Mouse (Mus musculus): ENCODE measurements around the gene Cdk2ap2. TPM values are rescaled to one million over a fixed set of nuclear protein-coding genes. Genes with fewer than 3 reads are reported as not detected.

Cdk2ap2 gene
- total and polyA plus RNA-seq, 2 experiments from 2014 or later, result 46.8 to 67.3 TPM

DNA sequence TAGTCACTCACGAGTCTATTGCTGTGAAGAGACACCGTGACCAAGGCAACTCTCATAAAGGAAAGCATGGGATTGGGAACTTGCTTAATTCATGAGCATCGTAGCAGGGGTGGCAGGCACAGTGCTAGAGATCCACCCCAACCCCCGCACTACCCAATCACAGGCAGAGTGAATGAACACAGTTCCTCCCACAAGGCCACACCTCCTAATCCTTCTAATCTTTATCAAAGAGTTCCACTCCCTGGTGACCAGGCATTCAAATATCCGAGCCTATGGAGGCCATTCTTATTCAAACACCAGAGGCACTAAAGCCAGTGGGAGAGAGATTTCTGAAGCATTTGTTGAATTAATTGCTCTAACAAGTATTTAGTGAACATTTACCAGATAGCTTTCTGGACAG lies 49.0 kb downstream of the Cdk2ap2 start:
- ATAC-seq (ENCODE audit: insufficient read depth, low read depth), result no peak
- no peak for TF ChIP-seq EP300 (IDR thresholded peaks at IDR 0.05; ENCODE audit: low read depth)
- TF ChIP-seq CTCF (IDR thresholded peaks at IDR 0.05; ENCODE audit: low read depth), result no peak
- Histone ChIP-seq H3K9ac (replicated peaks; ENCODE audit: low read depth, low read length) (no peak overlapping the region), H3K27ac (ENCODE audit: low read depth) (no peak overlapping the region), H3K27me3 (ENCODE audit: control insufficient read depth, insufficient read depth, low read length) (no peaks in the 10 kb centered on the region), H3K4me1 (ENCODE audit: control insufficient read depth, insufficient read depth) (peaks cover 15% of the 10 kb centered on the region), H3K36me3 (replicated peaks; ENCODE audit: control insufficient read depth, insufficient read depth, low read length) (peaks cover 6% of the 10 kb centered on the region), H3K4me3 (ENCODE audit: low read depth, low read length) (no peak overlapping the region), H3K9me3 (replicated peaks; ENCODE audit: control insufficient read depth, low read length) (no peaks in the 10 kb centered on the region), H3K4me2 (ENCODE audit: low read depth, low read length) (no peak overlapping the region)
- 81% methylated on average over 5 of the region's 5 CpGs for WGBS
- no peak for DNase-seq (ENCODE audit: low spot score)

DNA sequence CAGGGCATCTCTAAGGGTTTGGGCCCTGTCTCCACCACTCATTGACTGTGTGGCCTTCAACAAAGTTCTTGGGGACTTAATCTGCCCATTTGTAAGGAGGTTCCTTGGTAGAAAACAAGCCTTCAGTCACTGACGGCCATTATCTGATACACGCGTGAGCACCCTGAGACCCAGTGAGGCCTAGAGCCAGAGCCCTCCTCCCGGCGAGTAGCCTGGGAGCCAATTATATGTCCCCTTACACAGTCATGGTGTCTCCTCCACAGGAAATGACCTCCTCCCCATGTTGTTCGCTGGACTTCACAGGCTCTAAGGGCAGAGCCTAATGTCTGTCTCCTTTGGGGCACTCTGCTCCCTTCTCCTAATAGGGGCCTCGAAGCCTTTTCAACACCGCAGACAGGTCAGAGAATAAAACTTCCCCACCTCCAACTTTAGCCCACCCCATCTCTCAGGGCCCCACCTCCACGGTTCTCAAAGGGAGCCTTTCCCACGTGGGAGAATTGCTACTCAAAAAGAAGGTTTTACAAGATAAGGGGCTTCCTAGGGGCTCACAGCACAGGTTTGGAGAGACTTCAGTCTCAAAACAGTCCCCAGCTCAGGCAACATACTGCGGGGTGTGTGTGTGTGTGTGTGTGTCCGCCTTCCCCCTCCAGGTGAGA lies 49.5 kb downstream of the Cdk2ap2 start:
- H3K36me3 ChIP-seq (replicated peaks; ENCODE audit: control insufficient read depth, insufficient read depth, low read length), result peaks cover 12% of the 10 kb centered on the region
- H3K4me1 ChIP-seq (ENCODE audit: control insufficient read depth, insufficient read depth), result peaks cover 15% of the 10 kb centered on the region
- H3K27ac ChIP-seq (ENCODE audit: low read depth), result no peak overlapping the region
- H3K27me3 ChIP-seq (ENCODE audit: control insufficient read depth, insufficient read depth, low read length), result no peaks in the 10 kb centered on the region
- H3K4me2 ChIP-seq (ENCODE audit: low read depth, low read length), result no peak overlapping the region
- no peaks in the 10 kb centered on the region for H3K9me3 ChIP-seq (replicated peaks; ENCODE audit: control insufficient read depth, low read length)
- ATAC-seq (ENCODE audit: insufficient read depth, low read depth) (no peak), DNase-seq (ENCODE audit: low spot score) (no peak)
- 58% methylated on average over 12 of the region's 12 CpGs for WGBS
- H3K9ac ChIP-seq (replicated peaks; ENCODE audit: low read depth, low read length), result no peak overlapping the region
- TF ChIP-seq EP300 (IDR thresholded peaks at IDR 0.05; ENCODE audit: low read depth) (no peak), CTCF (IDR thresholded peaks at IDR 0.05; ENCODE audit: low read depth) (no peak)
- H3K4me3 ChIP-seq (ENCODE audit: low read depth, low read length), result no peak overlapping the region

DNA sequence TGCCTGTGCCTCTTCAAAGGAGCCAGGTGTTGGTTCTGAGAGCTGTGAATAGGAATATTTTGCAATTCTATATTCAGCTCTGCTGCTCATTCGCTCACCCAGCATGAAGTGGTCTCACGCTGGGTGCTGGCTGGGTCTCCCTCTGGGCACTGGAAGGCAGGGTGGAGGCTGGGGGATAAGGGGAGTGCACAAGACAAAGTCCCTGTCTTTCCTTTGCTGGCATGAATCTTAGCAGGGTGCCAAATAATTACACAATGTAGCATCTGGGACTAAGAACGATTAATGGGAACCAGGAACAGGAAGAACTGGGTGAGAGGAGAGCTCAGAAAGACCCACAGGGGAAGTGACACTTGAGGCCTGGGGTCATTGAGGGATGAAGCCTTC lies 50.0 kb downstream of the Cdk2ap2 start:
- Histone ChIP-seq H3K27ac (ENCODE audit: low read depth) (no peak overlapping the region), H3K9ac (replicated peaks; ENCODE audit: low read depth, low read length) (no peak overlapping the region), H3K36me3 (replicated peaks; ENCODE audit: control insufficient read depth, insufficient read depth, low read length) (peaks cover 15% of the 10 kb centered on the region), H3K27me3 (ENCODE audit: control insufficient read depth, insufficient read depth, low read length) (no peaks in the 10 kb centered on the region), H3K4me1 (ENCODE audit: control insufficient read depth, insufficient read depth) (peaks cover 15% of the 10 kb centered on the region), H3K4me2 (ENCODE audit: low read depth, low read length) (no peak overlapping the region), H3K4me3 (ENCODE audit: low read depth, low read length) (no peak overlapping the region), H3K9me3 (replicated peaks; ENCODE audit: control insufficient read depth, low read length) (no peaks in the 10 kb centered on the region)
- WGBS, result 53% methylated on average over 3 of the region's 3 CpGs
- no peak for TF ChIP-seq CTCF (IDR thresholded peaks at IDR 0.05; ENCODE audit: low read depth)
- no peak for TF ChIP-seq EP300 (IDR thresholded peaks at IDR 0.05; ENCODE audit: low read depth)
- ATAC-seq (ENCODE audit: insufficient read depth, low read depth), result no peak
- DNase-seq (ENCODE audit: low spot score), result no peak

DNA sequence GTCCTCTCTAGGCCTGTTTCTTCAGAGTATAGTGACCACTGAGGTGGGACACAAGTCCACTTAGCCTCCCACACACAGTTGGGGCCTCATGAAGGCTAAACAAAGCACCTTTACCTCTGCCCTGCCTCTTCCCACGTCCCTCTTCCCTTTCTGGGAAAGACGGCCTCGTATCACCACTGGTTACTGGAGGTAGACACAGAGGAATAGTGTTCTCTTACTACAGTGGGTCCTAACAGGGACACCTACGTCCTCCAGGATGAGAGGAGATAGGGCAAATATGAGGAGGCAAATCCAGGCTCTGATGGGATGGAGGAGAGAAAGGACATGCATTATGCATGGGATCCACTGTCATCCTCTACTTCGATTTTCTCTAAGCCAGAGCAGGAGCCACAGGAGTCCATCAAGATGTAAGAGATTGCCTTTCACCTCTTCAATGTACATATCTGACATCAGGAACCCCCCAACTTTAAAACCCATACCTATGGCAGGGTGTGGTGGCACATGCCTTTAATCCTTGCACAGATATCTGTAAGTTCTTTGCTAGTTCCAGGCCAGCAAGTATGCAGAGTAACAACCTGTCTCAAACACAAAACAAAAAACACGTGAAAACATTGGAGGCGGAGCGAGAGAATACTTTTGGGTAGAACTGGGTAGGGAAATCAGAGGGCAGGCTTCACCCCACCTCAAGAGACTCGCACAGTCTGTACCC lies 51.0 kb downstream of the Cdk2ap2 start:
- Histone ChIP-seq H3K36me3 (replicated peaks; ENCODE audit: control insufficient read depth, insufficient read depth, low read length) (peaks cover 25% of the 10 kb centered on the region), H3K9ac (replicated peaks; ENCODE audit: low read depth, low read length) (peak overlapping the region; percentile 96; the same call in 1 of the 2 replicates), H3K4me2 (ENCODE audit: low read depth, low read length) (peak overlapping the region; percentile 88), H3K27ac (ENCODE audit: low read depth) (peak overlapping the region; percentile 89), H3K4me3 (ENCODE audit: low read depth, low read length) (peak overlapping the region; percentile 97), H3K4me1 (ENCODE audit: control insufficient read depth, insufficient read depth) (peaks cover 20% of the 10 kb centered on the region), H3K27me3 (ENCODE audit: control insufficient read depth, insufficient read depth, low read length) (no peaks in the 10 kb centered on the region), H3K9me3 (replicated peaks; ENCODE audit: control insufficient read depth, low read length) (no peaks in the 10 kb centered on the region)
- DNase-seq (ENCODE audit: low spot score) (no peak), ATAC-seq (ENCODE audit: insufficient read depth, low read depth) (no peak)
- TF ChIP-seq CTCF (IDR thresholded peaks at IDR 0.05; ENCODE audit: low read depth) (no peak), EP300 (IDR thresholded peaks at IDR 0.05; ENCODE audit: low read depth) (no peak)
- 42% methylated on average over 9 of the region's 9 CpGs for WGBS

DNA sequence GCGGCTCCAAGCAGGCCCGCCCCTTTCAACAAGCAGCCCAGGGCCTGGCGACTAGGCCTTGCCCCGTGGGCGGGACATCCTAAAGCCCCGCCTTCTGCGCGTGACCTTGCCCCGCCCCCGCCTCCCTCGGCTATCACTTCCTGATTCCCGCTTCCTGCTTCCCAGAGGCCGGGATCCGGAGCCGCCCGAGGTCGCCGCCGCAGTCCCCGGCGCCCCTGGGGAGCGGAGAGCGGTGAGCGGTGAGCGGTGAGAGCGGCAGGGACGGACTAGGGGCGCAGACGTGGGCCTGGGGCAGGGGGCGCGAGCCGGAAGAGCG lies 51.5 kb downstream of the Cdk2ap2 start, which contains the start of gene Coro1b:
TSS of gene Coro1b (plus strand) at position 129 of the 316 bp plus-strand sequence.
- peak within 1 kb of the TSS; percentile 97 for H3K4me3 ChIP-seq (ENCODE audit: low read depth, low read length)
- H3K4me2 ChIP-seq (ENCODE audit: low read depth, low read length), result peak within 1 kb of the TSS; percentile 88
- no peaks in the 10 kb centered on the region for H3K27me3 ChIP-seq (ENCODE audit: control insufficient read depth, insufficient read depth, low read length)
- H3K27ac ChIP-seq (ENCODE audit: low read depth), result peak within 1 kb of the TSS; percentile 89
- 0% methylated on average over 30 of the region's 33 CpGs for WGBS
- H3K36me3 ChIP-seq (replicated peaks; ENCODE audit: control insufficient read depth, insufficient read depth, low read length), result peaks cover 28% of the 10 kb centered on the region
- H3K9ac ChIP-seq (replicated peaks; ENCODE audit: low read depth, low read length), result peak within 1 kb of the TSS; percentile 96
- peak; percentile 94 for ATAC-seq (ENCODE audit: insufficient read depth, low read depth)
- DNase-seq (ENCODE audit: low spot score), result peak; percentile 93
- no peaks in the 10 kb centered on the region for H3K9me3 ChIP-seq (replicated peaks; ENCODE audit: control insufficient read depth, low read length)
- H3K4me1 ChIP-seq (ENCODE audit: control insufficient read depth, insufficient read depth), result peaks cover 21% of the 10 kb centered on the region
- TF ChIP-seq EP300 (IDR thresholded peaks at IDR 0.05; ENCODE audit: low read depth) (peak; percentile 80), CTCF (IDR thresholded peaks at IDR 0.05; ENCODE audit: low read depth) (no peak)

Other genes starting within 250 kb of the Cdk2ap2 start
Only the 30 nearest of the 34 such genes appear.
- 506 and 520 TPM in 2 replicates for gene Ndufs8, start 184.4 kb upstream of the Cdk2ap2 start, total RNA-seq (2014; rRNA removed; ENCODE audit: low replicate concordance)
- 681 and 696 TPM in 2 replicates for gene Ndufs8, start 184.4 kb upstream of the Cdk2ap2 start, polyA plus RNA-seq (2015; fragmentation: Nextera tagmentation; extraction: Ambion mirVana)
- gene Aldh3b1, start 167.4 kb upstream of the Cdk2ap2 start, total RNA-seq (2014; rRNA removed; ENCODE audit: low replicate concordance), result 1.9 and 2.1 TPM in 2 replicates
- gene Aldh3b1, start 167.4 kb upstream of the Cdk2ap2 start, polyA plus RNA-seq (2015; fragmentation: Nextera tagmentation; extraction: Ambion mirVana), result 3.1 and 3.2 TPM in 2 replicates
- gene Unc93b1, start 162.0 kb upstream of the Cdk2ap2 start, total RNA-seq (2014; rRNA removed; ENCODE audit: low replicate concordance), result 11.9 and 29.6 TPM in 2 replicates
- gene Unc93b1, start 162.0 kb upstream of the Cdk2ap2 start, polyA plus RNA-seq (2015; fragmentation: Nextera tagmentation; extraction: Ambion mirVana), result 15.5 and 18.1 TPM in 2 replicates
- gene Aldh3b3, start 138.5 kb upstream of the Cdk2ap2 start, total RNA-seq (2014; rRNA removed; ENCODE audit: low replicate concordance), result not detected in 2 replicates
- gene Aldh3b3, start 138.5 kb upstream of the Cdk2ap2 start, polyA plus RNA-seq (2015; fragmentation: Nextera tagmentation; extraction: Ambion mirVana), result 0.22 and 0.29 TPM in 2 replicates
- gene Aldh3b2, start 124.9 kb upstream of the Cdk2ap2 start, total RNA-seq (2014; rRNA removed; ENCODE audit: low replicate concordance), result 3.9 TPM in 1 of 2 replicates, not detected in the other
- gene Aldh3b2, start 124.9 kb upstream of the Cdk2ap2 start, polyA plus RNA-seq (2015; fragmentation: Nextera tagmentation; extraction: Ambion mirVana), result 0.18 TPM in 2 replicates
- gene Acy3, start 110.6 kb upstream of the Cdk2ap2 start, total RNA-seq (2014; rRNA removed; ENCODE audit: low replicate concordance), result 32.3 and 74.8 TPM in 2 replicates
- 21.5 and 22.6 TPM in 2 replicates for gene Acy3, start 110.6 kb upstream of the Cdk2ap2 start, polyA plus RNA-seq (2015; fragmentation: Nextera tagmentation; extraction: Ambion mirVana)
- gene Tbx10, start 104.4 kb upstream of the Cdk2ap2 start, total RNA-seq (2014; rRNA removed; ENCODE audit: low replicate concordance), result not detected in 2 replicates
- not detected in 2 replicates for gene Tbx10, start 104.4 kb upstream of the Cdk2ap2 start, polyA plus RNA-seq (2015; fragmentation: Nextera tagmentation; extraction: Ambion mirVana)
- gene Nudt8, start 96.6 kb upstream of the Cdk2ap2 start, total RNA-seq (2014; rRNA removed; ENCODE audit: low replicate concordance), result 110 and 175 TPM in 2 replicates
- gene Nudt8, start 96.6 kb upstream of the Cdk2ap2 start, polyA plus RNA-seq (2015; fragmentation: Nextera tagmentation; extraction: Ambion mirVana), result 131 and 138 TPM in 2 replicates
- 4.0 and 7.0 TPM in 2 replicates for gene Gm49405, start 96.6 kb upstream of the Cdk2ap2 start, total RNA-seq (2014; rRNA removed; ENCODE audit: low replicate concordance)
- 3.6 and 4.0 TPM in 2 replicates for gene Gm49405, start 96.6 kb upstream of the Cdk2ap2 start, polyA plus RNA-seq (2015; fragmentation: Nextera tagmentation; extraction: Ambion mirVana)
- gene Doc2g, start 93.9 kb upstream of the Cdk2ap2 start, total RNA-seq (2014; rRNA removed; ENCODE audit: low replicate concordance), result 158 and 202 TPM in 2 replicates
- gene Doc2g, start 93.9 kb upstream of the Cdk2ap2 start, polyA plus RNA-seq (2015; fragmentation: Nextera tagmentation; extraction: Ambion mirVana), result 114 and 116 TPM in 2 replicates
- gene Ndufv1, start 84.4 kb upstream of the Cdk2ap2 start, total RNA-seq (2014; rRNA removed; ENCODE audit: low replicate concordance), result 910 and 941 TPM in 2 replicates
- gene Ndufv1, start 84.4 kb upstream of the Cdk2ap2 start, polyA plus RNA-seq (2015; fragmentation: Nextera tagmentation; extraction: Ambion mirVana), result 1,083 and 1,090 TPM in 2 replicates
- 266 and 311 TPM in 2 replicates for gene Gstp1, start 59.2 kb upstream of the Cdk2ap2 start, total RNA-seq (2014; rRNA removed; ENCODE audit: low replicate concordance)
- 440 and 449 TPM in 2 replicates for gene Gstp1, start 59.2 kb upstream of the Cdk2ap2 start, polyA plus RNA-seq (2015; fragmentation: Nextera tagmentation; extraction: Ambion mirVana)
- gene Gstp2, start 51.2 kb upstream of the Cdk2ap2 start, total RNA-seq (2014; rRNA removed; ENCODE audit: low replicate concordance), result 4.5 and 9.7 TPM in 2 replicates
- gene Gstp2, start 51.2 kb upstream of the Cdk2ap2 start, polyA plus RNA-seq (2015; fragmentation: Nextera tagmentation; extraction: Ambion mirVana), result 17.0 and 22.7 TPM in 2 replicates
- gene Gstp3, start 37.6 kb upstream of the Cdk2ap2 start, total RNA-seq (2014; rRNA removed; ENCODE audit: low replicate concordance), result not detected in 2 replicates
- not detected in 2 replicates for gene Gstp3, start 37.6 kb upstream of the Cdk2ap2 start, polyA plus RNA-seq (2015; fragmentation: Nextera tagmentation; extraction: Ambion mirVana)
- gene Cabp2, start 15.6 kb upstream of the Cdk2ap2 start, total RNA-seq (2014; rRNA removed; ENCODE audit: low replicate concordance), result not detected in 2 replicates
- gene Cabp2, start 15.6 kb upstream of the Cdk2ap2 start, polyA plus RNA-seq (2015; fragmentation: Nextera tagmentation; extraction: Ambion mirVana), result not detected in 2 replicates
- gene Pitpnm1, start 2.8 kb downstream of the Cdk2ap2 start, total RNA-seq (2014; rRNA removed; ENCODE audit: low replicate concordance), result 26.2 and 47.3 TPM in 2 replicates
- 17.9 and 21.9 TPM in 2 replicates for gene Pitpnm1, start 2.8 kb downstream of the Cdk2ap2 start, polyA plus RNA-seq (2015; fragmentation: Nextera tagmentation; extraction: Ambion mirVana)
- 21.4 and 23.8 TPM in 2 replicates for gene Aip, start 28.7 kb downstream of the Cdk2ap2 start, total RNA-seq (2014; rRNA removed; ENCODE audit: low replicate concordance)
- gene Aip, start 28.7 kb downstream of the Cdk2ap2 start, polyA plus RNA-seq (2015; fragmentation: Nextera tagmentation; extraction: Ambion mirVana), result 61.7 and 66.2 TPM in 2 replicates
- not detected in 2 replicates for gene Gpr152, start 42.6 kb downstream of the Cdk2ap2 start, total RNA-seq (2014; rRNA removed; ENCODE audit: low replicate concordance)
- gene Gpr152, start 42.6 kb downstream of the Cdk2ap2 start, polyA plus RNA-seq (2015; fragmentation: Nextera tagmentation; extraction: Ambion mirVana), result 0.03 TPM in 2 replicates
- gene Cabp4, start 46.9 kb downstream of the Cdk2ap2 start, total RNA-seq (2014; rRNA removed; ENCODE audit: low replicate concordance), result not detected in 2 replicates
- 0.07 and 0.11 TPM in 2 replicates for gene Cabp4, start 46.9 kb downstream of the Cdk2ap2 start, polyA plus RNA-seq (2015; fragmentation: Nextera tagmentation; extraction: Ambion mirVana)
- 120 and 144 TPM in 2 replicates for gene Coro1b, start 51.4 kb downstream of the Cdk2ap2 start, total RNA-seq (2014; rRNA removed; ENCODE audit: low replicate concordance)
- 97.2 and 102 TPM in 2 replicates for gene Coro1b, start 51.4 kb downstream of the Cdk2ap2 start, polyA plus RNA-seq (2015; fragmentation: Nextera tagmentation; extraction: Ambion mirVana)
- gene Ptprcap, start 56.4 kb downstream of the Cdk2ap2 start, total RNA-seq (2014; rRNA removed; ENCODE audit: low replicate concordance), result 13.5 TPM in 1 of 2 replicates, not detected in the other
- 0.46 and 1.1 TPM in 2 replicates for gene Ptprcap, start 56.4 kb downstream of the Cdk2ap2 start, polyA plus RNA-seq (2015; fragmentation: Nextera tagmentation; extraction: Ambion mirVana)
- gene Rps6kb2, start 66.2 kb downstream of the Cdk2ap2 start, total RNA-seq (2014; rRNA removed; ENCODE audit: low replicate concordance), result 34.2 and 62.0 TPM in 2 replicates
- gene Rps6kb2, start 66.2 kb downstream of the Cdk2ap2 start, polyA plus RNA-seq (2015; fragmentation: Nextera tagmentation; extraction: Ambion mirVana), result 32.9 and 35.2 TPM in 2 replicates
- gene Carns1, start 78.3 kb downstream of the Cdk2ap2 start, total RNA-seq (2014; rRNA removed; ENCODE audit: low replicate concordance), result 40.3 and 119 TPM in 2 replicates
- 20.6 and 23.8 TPM in 2 replicates for gene Carns1, start 78.3 kb downstream of the Cdk2ap2 start, polyA plus RNA-seq (2015; fragmentation: Nextera tagmentation; extraction: Ambion mirVana)
- gene Tbc1d10c, start 94.1 kb downstream of the Cdk2ap2 start, total RNA-seq (2014; rRNA removed; ENCODE audit: low replicate concordance), result 5.2 TPM in 1 of 2 replicates, not detected in the other
- gene Tbc1d10c, start 94.1 kb downstream of the Cdk2ap2 start, polyA plus RNA-seq (2015; fragmentation: Nextera tagmentation; extraction: Ambion mirVana), result 2.7 and 4.4 TPM in 2 replicates
- gene Ppp1ca, start 94.9 kb downstream of the Cdk2ap2 start, total RNA-seq (2014; rRNA removed; ENCODE audit: low replicate concordance), result 808 and 961 TPM in 2 replicates
- 738 and 763 TPM in 2 replicates for gene Ppp1ca, start 94.9 kb downstream of the Cdk2ap2 start, polyA plus RNA-seq (2015; fragmentation: Nextera tagmentation; extraction: Ambion mirVana)
- gene Rad9a, start 104.5 kb downstream of the Cdk2ap2 start, total RNA-seq (2014; rRNA removed; ENCODE audit: low replicate concordance), result 9.5 and 12.3 TPM in 2 replicates
- 9.5 and 9.7 TPM in 2 replicates for gene Rad9a, start 104.5 kb downstream of the Cdk2ap2 start, polyA plus RNA-seq (2015; fragmentation: Nextera tagmentation; extraction: Ambion mirVana)
- gene Clcf1, start 117.1 kb downstream of the Cdk2ap2 start, total RNA-seq (2014; rRNA removed; ENCODE audit: low replicate concordance), result 3.4 and 14.7 TPM in 2 replicates
- gene Clcf1, start 117.1 kb downstream of the Cdk2ap2 start, polyA plus RNA-seq (2015; fragmentation: Nextera tagmentation; extraction: Ambion mirVana), result 0.67 and 0.91 TPM in 2 replicates
- not detected in 2 replicates for gene AC109138.7, start 117.2 kb downstream of the Cdk2ap2 start, total RNA-seq (2014; rRNA removed; ENCODE audit: low replicate concordance)
- not detected in 2 replicates for gene AC109138.7, start 117.2 kb downstream of the Cdk2ap2 start, polyA plus RNA-seq (2015; fragmentation: Nextera tagmentation; extraction: Ambion mirVana)
- gene Pold4, start 134.7 kb downstream of the Cdk2ap2 start, total RNA-seq (2014; rRNA removed; ENCODE audit: low replicate concordance), result 18.6 and 30.8 TPM in 2 replicates
- gene Pold4, start 134.7 kb downstream of the Cdk2ap2 start, polyA plus RNA-seq (2015; fragmentation: Nextera tagmentation; extraction: Ambion mirVana), result 23.0 and 27.9 TPM in 2 replicates
- gene Ssh3, start 172.0 kb downstream of the Cdk2ap2 start, total RNA-seq (2014; rRNA removed; ENCODE audit: low replicate concordance), result 11.5 and 11.6 TPM in 2 replicates
- gene Ssh3, start 172.0 kb downstream of the Cdk2ap2 start, polyA plus RNA-seq (2015; fragmentation: Nextera tagmentation; extraction: Ambion mirVana), result 6.2 and 6.4 TPM in 2 replicates

All from heart, postnatal 0 days (tissue).